Mouse (Mus musculus) lung, adult 2 months (tissue): ENCODE measurements around the gene Gsta3.

Source experiments
- CTCF ChIP-seq: fragments of 200-500 bp; IDR thresholded peaks from 2 replicates; pipeline ENCODE4 v1.5.1; 2011; ENCODE audit warnings: mild to moderate bottlenecking, low read length, control low read depth; ENCODE audit not compliant: insufficient read depth
- POLR2A ChIP-seq: fragments of 200-500 bp; IDR thresholded peaks from 2 replicates; pipeline ENCODE4 v1.6.1; 2011; ENCODE audit warnings: low read depth, mild to moderate bottlenecking, control low read depth, low read length, borderline replicate concordance; ENCODE audit errors: extremely low read depth

DNA sequence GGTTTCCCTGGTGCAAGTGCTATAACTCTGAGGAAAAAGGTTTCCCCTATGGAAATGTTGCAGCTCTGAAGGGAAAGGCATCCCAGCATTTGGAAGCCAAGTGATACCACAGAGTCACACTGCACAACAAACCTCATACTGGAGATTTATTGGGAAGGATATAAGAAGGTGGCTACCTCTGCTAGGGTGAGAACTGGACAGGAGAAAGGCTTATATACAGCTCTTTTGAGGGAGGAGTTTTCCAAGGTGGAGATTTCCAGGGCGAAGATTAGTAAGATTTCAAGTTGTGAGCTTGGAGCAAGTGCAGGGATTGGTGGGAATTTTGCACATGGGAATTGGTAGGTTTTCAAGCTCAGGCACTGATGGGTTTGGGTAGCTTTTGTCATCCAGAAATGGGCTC lies 707 bp downstream of the Gsta3 start:
- TF ChIP-seq POLR2A (no peak), CTCF (no peak)
